Mouse (Mus musculus): Measurements from ENCODE around the gene Rnf11. TPM values are rescaled to one million over a fixed set of nuclear protein-coding genes. Genes with fewer than 3 reads are reported as not detected.

Rnf11 gene
- total RNA-seq (2023), result 15.4 TPM

GRCm38 (mm10) chr4:109484621-109485020 is at the start of gene Rnf11:
Gene Rnf11, minus strand, starts transcription at chr4:109484728.

GRCm38 (mm10) chr4:109531111-109531510 is 46.6 kb upstream of the Rnf11 start, which contains the start of gene 4930522H14Rik:
Gene 4930522H14Rik, minus strand, starts transcription at chr4:109531297.

DNA sequence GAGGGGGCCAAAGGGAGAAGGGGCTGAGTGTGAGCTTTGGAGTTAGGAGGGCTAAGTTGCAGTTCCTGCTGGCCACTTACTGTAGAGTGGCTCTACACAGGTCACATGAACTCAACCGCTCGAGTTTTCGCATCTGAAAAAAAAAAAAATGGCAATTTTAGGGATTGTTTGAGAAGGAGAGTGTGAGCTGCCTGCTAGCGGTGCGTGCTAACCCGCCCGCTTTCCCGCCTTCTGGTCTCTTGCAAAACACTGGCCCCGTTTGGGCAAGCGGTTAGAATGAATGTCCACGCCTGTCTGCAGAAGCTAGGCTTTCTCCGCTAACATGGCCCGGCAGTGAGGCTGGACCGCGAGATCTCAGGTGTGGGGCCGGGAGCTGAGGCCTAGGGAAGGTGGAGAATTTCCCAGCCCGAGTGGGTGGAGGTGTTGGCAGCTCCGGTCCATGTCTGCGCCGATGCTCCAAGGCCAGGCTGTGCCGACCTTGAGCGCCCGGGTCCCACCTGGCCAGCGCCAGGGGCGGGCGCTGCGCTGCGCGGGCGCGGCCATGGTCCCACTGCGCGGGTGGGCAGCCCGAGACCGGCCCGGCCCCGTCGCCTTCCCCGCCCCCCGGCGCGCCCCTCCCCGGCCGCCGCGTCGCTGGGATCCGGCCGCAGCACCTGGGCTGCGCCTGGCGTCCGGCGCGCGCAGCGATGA is 77.9 kb downstream of the Rnf11 start, which contains the start of gene Ttc39a:
Ttc39a (plus strand) TSS at position 138 of the 690 bp plus-strand sequence.

Other genes with a start within 250 kb of the Rnf11 start
- 97.9 TPM for gene Eps15, start 204.5 kb downstream of the Rnf11 start, total RNA-seq (2023)
- gene Ttc39a, start 78.1 kb downstream of the Rnf11 start, total RNA-seq (2023), result not detected
- not detected for gene 4930522H14Rik, start 46.6 kb upstream of the Rnf11 start, total RNA-seq (2023)
- 3.5 TPM for gene Cdkn2c, start 182.5 kb upstream of the Rnf11 start, total RNA-seq (2023)
- 26.4 TPM for gene Faf1, start 191.9 kb upstream of the Rnf11 start, total RNA-seq (2023)